Mouse (Mus musculus) MEL (cell line): ENCODE data around the gene Olfm2. TPM values are rescaled to one million over a fixed set of nuclear protein-coding genes. Genes with fewer than 3 reads are reported as not detected.
A peak's percentile ranks its signal among the peaks of the same experiment; 100 is the strongest.

Experiments
- DNase-seq: peaks from one replicate; pipeline ENCODE4 v3.0.0; 2011; ENCODE audit warnings: low read depth, low spot score
- H3K27ac ChIP-seq: 2 replicates; pipeline ENCODE4 v1.5.1; 2012; ENCODE audit warnings: low read depth, mild to moderate bottlenecking, control low read depth, low read length, moderate library complexity; ENCODE audit not compliant: control insufficient read depth
- H3K27me3 ChIP-seq, 2 experiments: fragments of 150-350 bp in 1 of 2; sonication (generic) in 1 of 2; 2 replicates each; pipeline ENCODE4 v1.6.1; 2012; ENCODE audit warnings: low read length in 2 of 2, mild to moderate bottlenecking in 2 of 2, improper control_type of control experiment in 1 of 2, moderate library complexity in 1 of 2; ENCODE audit not compliant: insufficient read depth in 2 of 2, control insufficient read depth in 1 of 2
- H3K36me3 ChIP-seq, 2 experiments: 2 replicates each; pipeline ENCODE4 v1.6.1; 2012 to 2014; ENCODE audit warnings: low read length in 2 of 2, improper control_type of control experiment in 1 of 2, inconsistent platforms in 1 of 2, mild to moderate bottlenecking in 1 of 2; ENCODE audit not compliant: insufficient read depth in 2 of 2, control insufficient read depth in 1 of 2
- H3K4me1 ChIP-seq, 2 experiments: fragments of 150-350 bp in 1 of 2; sonication (generic) in 1 of 2; 2 replicates each; pipeline ENCODE4 v1.6.1; 2012; ENCODE audit warnings: low read length in 2 of 2, improper control_type of control experiment in 1 of 2, mild to moderate bottlenecking in 1 of 2; ENCODE audit not compliant: insufficient read depth in 2 of 2, control insufficient read depth in 1 of 2
- H3K4me3 ChIP-seq, 2 experiments: fragments of 150-350 bp in 1 of 2; sonication (generic) in 1 of 2; 2 replicates each; pipeline ENCODE4 v1.5.1; 2012; ENCODE audit warnings: low read depth in 2 of 2, low read length in 2 of 2, mild to moderate bottlenecking in 2 of 2, moderate library complexity in 2 of 2, control low read depth in 1 of 2, improper control_type of control experiment in 1 of 2; ENCODE audit not compliant: control insufficient read depth in 1 of 2, insufficient read depth in 1 of 2
- H3K79me2 ChIP-seq: 2 replicates; pipeline ENCODE4 v1.6.1; 2012; ENCODE audit warnings: mild to moderate bottlenecking, low read length, moderate library complexity; ENCODE audit not compliant: control insufficient read depth, poor library complexity, insufficient read depth
- H3K9ac ChIP-seq: 2 replicates; pipeline ENCODE4 v1.6.1; 2012; ENCODE audit warnings: low read depth, mild to moderate bottlenecking, control low read depth, low read length, moderate library complexity; ENCODE audit not compliant: control insufficient read depth, poor library complexity, severe bottlenecking
- H3K9me3 ChIP-seq: fragments of 150-350 bp; sonication (generic); replicated peaks from 2 replicates; pipeline ENCODE4 v1.6.1; 2012; ENCODE audit warnings: mild to moderate bottlenecking, low read length, improper control_type of control experiment, moderate library complexity; ENCODE audit not compliant: insufficient read depth
- BHLHE40 ChIP-seq: IDR thresholded peaks from 2 replicates; pipeline ENCODE4 v1.6.1; 2012; ENCODE audit warnings: low read depth, mild to moderate bottlenecking, inconsistent platforms, low read length, improper control_type of control experiment, borderline replicate concordance
- CHD1 ChIP-seq: IDR thresholded peaks from 2 replicates; pipeline ENCODE4 v1.6.1; 2012; ENCODE audit warnings: low read depth, mild to moderate bottlenecking, inconsistent platforms, low read length, improper control_type of control experiment
- CHD2 ChIP-seq: IDR thresholded peaks from 2 replicates; pipeline ENCODE4 v1.6.1; 2011; ENCODE audit warnings: low read length, improper control_type of control experiment
- E2F4 ChIP-seq: IDR thresholded peaks from 2 replicates; pipeline ENCODE4 v1.6.1; 2011; ENCODE audit warnings: low read depth, low read length, improper control_type of control experiment, borderline replicate concordance
- ELF1 ChIP-seq: IDR thresholded peaks from 2 replicates; pipeline ENCODE4 v1.6.1; 2014; ENCODE audit warnings: low read depth, mild to moderate bottlenecking, inconsistent platforms, low read length, improper control_type of control experiment, moderate library complexity
- EP300 ChIP-seq, 2 experiments: IDR thresholded peaks; 2 replicates each; pipeline ENCODE4 v1.6.1; 2011; ENCODE audit warnings: improper control_type of control experiment in 2 of 2, low read length in 2 of 2, low read depth in 1 of 2, mild to moderate bottlenecking in 1 of 2
- ETS1 ChIP-seq: IDR thresholded peaks from 2 replicates; pipeline ENCODE4 v1.6.1; 2012; ENCODE audit warnings: low read depth, mild to moderate bottlenecking, inconsistent platforms, low read length, improper control_type of control experiment, moderate library complexity
- GABPA ChIP-seq: IDR thresholded peaks from 2 replicates; pipeline ENCODE4 v1.6.1; 2012; ENCODE audit warnings: low read depth, mild to moderate bottlenecking, inconsistent platforms, low read length, improper control_type of control experiment, moderate library complexity
- JUND ChIP-seq: IDR thresholded peaks from 2 replicates; pipeline ENCODE4 v1.6.1; 2011; ENCODE audit warnings: low read depth, mild to moderate bottlenecking, improper control_type of control experiment, low read length
- KAT2A ChIP-seq: conservative IDR thresholded peaks from 2 replicates; pipeline ENCODE4 v1.6.1; 2012; ENCODE audit warnings: low read depth, low read length, improper control_type of control experiment, inconsistent platforms
- MAFK ChIP-seq: IDR thresholded peaks from 2 replicates; pipeline ENCODE4 v1.6.1; 2011; ENCODE audit warnings: low read depth, mild to moderate bottlenecking, low read length, improper control_type of control experiment, borderline replicate concordance
- MAX ChIP-seq: IDR thresholded peaks from 2 replicates; pipeline ENCODE4 v1.6.1; 2011; ENCODE audit warnings: low read length, improper control_type of control experiment
- MAZ ChIP-seq: IDR thresholded peaks from 2 replicates; pipeline ENCODE4 v1.6.1; 2012; ENCODE audit warnings: low read depth, mild to moderate bottlenecking, inconsistent platforms, low read length, improper control_type of control experiment
- MEF2A ChIP-seq: IDR thresholded peaks from 2 replicates; pipeline ENCODE4 v1.6.1; 2014; ENCODE audit warnings: low read depth, mild to moderate bottlenecking, inconsistent platforms, low read length, improper control_type of control experiment; ENCODE audit not compliant: poor library complexity, insufficient replicate concordance, severe bottlenecking; ENCODE audit errors: extremely low read depth
- MXI1 ChIP-seq: IDR thresholded peaks from 2 replicates; pipeline ENCODE4 v1.6.1; 2011; ENCODE audit warnings: mild to moderate bottlenecking, low read depth, low read length, improper control_type of control experiment
- MYB ChIP-seq: IDR thresholded peaks from 2 replicates; pipeline ENCODE4 v1.6.1; 2011; ENCODE audit warnings: mild to moderate bottlenecking, low read depth, low read length, improper control_type of control experiment
- MYC ChIP-seq: IDR thresholded peaks from 2 replicates; pipeline ENCODE4 v1.6.1; 2011; ENCODE audit warnings: low read depth, mild to moderate bottlenecking, low read length, improper control_type of control experiment, moderate library complexity
- NELFE ChIP-seq: IDR thresholded peaks from 2 replicates; pipeline ENCODE4 v1.6.1; 2011; ENCODE audit warnings: low read depth, low read length, improper control_type of control experiment
- NRF1 ChIP-seq: IDR thresholded peaks from 2 replicates; pipeline ENCODE4 v1.6.1; 2014; ENCODE audit warnings: low read depth, mild to moderate bottlenecking, inconsistent platforms, low read length, improper control_type of control experiment, moderate library complexity; ENCODE audit not compliant: poor library complexity, insufficient read depth, severe bottlenecking
- POLR2AphosphoS2 ChIP-seq: IDR thresholded peaks from 2 replicates; pipeline ENCODE4 v1.6.1; 2011; ENCODE audit warnings: low read length, improper control_type of control experiment
- POLR2AphosphoS5 ChIP-seq: IDR thresholded peaks from 2 replicates; pipeline ENCODE4 v1.6.1; 2012; ENCODE audit warnings: low read depth, borderline replicate concordance, mild to moderate bottlenecking, inconsistent platforms, low read length, moderate library complexity, mixed read lengths
- RAD21 ChIP-seq: IDR thresholded peaks from 2 replicates; pipeline ENCODE4 v1.6.1; 2011; ENCODE audit warnings: mild to moderate bottlenecking, low read depth, low read length, improper control_type of control experiment
- RCOR1 ChIP-seq: IDR thresholded peaks from 2 replicates; pipeline ENCODE4 v1.6.1; 2012; ENCODE audit warnings: low read depth, mild to moderate bottlenecking, inconsistent platforms, low read length, improper control_type of control experiment
- SIN3A ChIP-seq: IDR thresholded peaks from 2 replicates; pipeline ENCODE4 v1.6.1; 2012; ENCODE audit warnings: low read length, improper control_type of control experiment, inconsistent platforms
- SMC3 ChIP-seq: IDR thresholded peaks from 2 replicates; pipeline ENCODE4 v1.6.1; 2011; ENCODE audit warnings: low read depth, low read length, improper control_type of control experiment
- TAL1 ChIP-seq: IDR thresholded peaks from 2 replicates; pipeline ENCODE4 v1.6.1; 2012; ENCODE audit warnings: mild to moderate bottlenecking, inconsistent platforms, low read length, moderate library complexity, mixed read lengths
- TBP ChIP-seq: IDR thresholded peaks from 2 replicates; pipeline ENCODE4 v1.8.0; 2011; ENCODE audit warnings: low read depth, low read length, improper control_type of control experiment
- TCF12 ChIP-seq: IDR thresholded peaks from 2 replicates; pipeline ENCODE4 v1.6.1; 2014; ENCODE audit warnings: low read depth, mild to moderate bottlenecking, inconsistent platforms, low read length, improper control_type of control experiment, moderate library complexity
- UBTF ChIP-seq: IDR thresholded peaks from 2 replicates; pipeline ENCODE4 v1.6.1; 2012; ENCODE audit warnings: low read depth, mild to moderate bottlenecking, inconsistent platforms, low read length, improper control_type of control experiment, moderate library complexity, borderline replicate concordance; ENCODE audit not compliant: insufficient read depth
- USF1 ChIP-seq: IDR thresholded peaks from 2 replicates; pipeline ENCODE4 v1.6.1; 2014; ENCODE audit warnings: low read depth, mild to moderate bottlenecking, inconsistent platforms, low read length, improper control_type of control experiment, moderate library complexity
- USF2 ChIP-seq, 2 experiments: IDR thresholded peaks; 2 replicates each; pipeline ENCODE4 v1.6.1; 2011 to 2012; ENCODE audit warnings: improper control_type of control experiment in 2 of 2, low read length in 2 of 2, borderline replicate concordance in 1 of 2, inconsistent platforms in 1 of 2, low read depth in 1 of 2, mild to moderate bottlenecking in 1 of 2; ENCODE audit not compliant: insufficient read depth in 1 of 2
- ZKSCAN1 ChIP-seq: IDR thresholded peaks from 2 replicates; pipeline ENCODE4 v1.6.1; 2012; ENCODE audit warnings: low read depth, mild to moderate bottlenecking, inconsistent platforms, low read length, improper control_type of control experiment, moderate library complexity
- ZMIZ1 ChIP-seq: IDR thresholded peaks from 2 replicates; pipeline ENCODE4 v1.6.1; 2012; ENCODE audit warnings: low read depth, mild to moderate bottlenecking, inconsistent platforms, low read length, improper control_type of control experiment, moderate library complexity
- ZNF384 ChIP-seq: IDR thresholded peaks from 2 replicates; pipeline ENCODE4 v1.6.1; 2012; ENCODE audit warnings: low read depth, mild to moderate bottlenecking, inconsistent platforms, low read length, improper control_type of control experiment
- polyA plus RNA-seq, 2 experiments: library from polyadenylated mRNA; stranded (reverse) in 1 of 2; unstranded in 1 of 2; fragments of >175 nt in 1 of 2; fragments of >200 nt in 1 of 2; gene quantifications; 2 replicates each; pipeline versions ENCODE4 v1.2.1 to v1.2.4; 2012; ENCODE audit warnings: low replicate concordance in 2 of 2, low read depth in 1 of 2; ENCODE audit not compliant: insufficient read length in 2 of 2, insufficient read depth in 1 of 2, missing spikeins in 1 of 2
- total RNA-seq: library from RNA; depleted of rRNA; stranded (reverse); fragments of 300-350 nt; gene quantifications from 2 replicates; pipeline ENCODE4 v1.2.3, GENCODE M21; 2012

The Olfm2 gene
- total and polyA plus RNA-seq, 3 experiments, result 0.54 to 1.9 TPM; not detected in 1

- H3K4me1 ChIP-seq, result peaks cover 15 to 42% of the 10 kb centered on the region in 2 experiments
- no peak for TF ChIP-seq CHD1
- no peak for TF ChIP-seq NRF1
- peak in 1 of 2 experiments; percentile 38; a peak in 1 of 4 replicates for TF ChIP-seq EP300 (IDR thresholded peaks at IDR 0.05; ENCODE audit: low read depth in 1 of 2, low read length in 2 of 2)
- no peak for TF ChIP-seq TAL1
- TF ChIP-seq MXI1, result no peak
- TF ChIP-seq USF1, result no peak
- TF ChIP-seq POLR2AphosphoS2, result no peak
- TF ChIP-seq RCOR1, result no peak
- TF ChIP-seq MAFK, result peak; percentile 49; the same call in 1 of the 2 replicates
- no peak for TF ChIP-seq TBP
- no peak for TF ChIP-seq ZNF384
- TF ChIP-seq ELF1, result no peak
- no peak for TF ChIP-seq POLR2AphosphoS5
- no peak for TF ChIP-seq MAZ
- TF ChIP-seq JUND, result peak; percentile 62; the same call in 1 of the 2 replicates
- TF ChIP-seq BHLHE40, result no peak
- no peak for TF ChIP-seq ZMIZ1
- TF ChIP-seq MYB, result no peak
- no peak for TF ChIP-seq UBTF
- TF ChIP-seq NELFE, result no peak
- TF ChIP-seq SMC3, result no peak
- TF ChIP-seq KAT2A, result no peak
- no peak for TF ChIP-seq SIN3A
- no peak for TF ChIP-seq TCF12
- TF ChIP-seq GABPA, result no peak
- TF ChIP-seq MAX, result no peak
- TF ChIP-seq ETS1, result no peak
- no peak for TF ChIP-seq RAD21
- 0 out of 2 replicates have a peak, but pooled peaks have one; percentile 21 for TF ChIP-seq MYC
- TF ChIP-seq CHD2, result no peak
- no peak for TF ChIP-seq ZKSCAN1
- TF ChIP-seq E2F4, result no peak
- no peak for TF ChIP-seq MEF2A
- TF ChIP-seq USF2 (IDR thresholded peaks at IDR 0.05; ENCODE audit: borderline replicate concordance in 1 of 2, insufficient read depth in 1 of 2, low read depth in 1 of 2, low read length in 2 of 2), result no peak
- TF ChIP-seq, all 39 proteins: peak for 4
- Histone ChIP-seq H3K27ac (peak overlapping the region; percentile 59), H3K9ac (no peak overlapping the region), H3K79me2 (no peaks in the 10 kb centered on the region), H3K4me3 (no peak overlapping the region), H3K9me3 (no peaks in the 10 kb centered on the region), H3K27me3 (no peaks in the 10 kb centered on the region), H3K36me3 (peaks cover 0 to 37% of the 10 kb centered on the region in 2 experiments; a peak in 2 of 4 replicates)
- DNase-seq, result peak; percentile 68
Observed at GRCm38 (mm10) chr9:20758243-20758642, 12.1 kb upstream of the Olfm2 start.
